Mouse (Mus musculus) hindbrain, embryonic 10.5 days (tissue): ENCODE measurements around the gene Robo2. TPM values are rescaled to one million over a fixed set of nuclear protein-coding genes. Genes with fewer than 3 reads are reported as not detected.
"Not testable (repeated sequence)": the region's sequence is repeated elsewhere in the genome, so short reads cannot be mapped to it uniquely, and the experiment has no call there.

ENCODE experiments used
- DNase-seq: peaks from one replicate; pipeline ENCODE4 v3.0.0-alpha.2; 2017; ENCODE audit warnings: low spot score
- H3K27ac ChIP-seq: fragments of 300-500 bp; sonication (generic); 2 replicates; pipeline ENCODE4 v1.5.1; 2016; ENCODE audit warnings: mild to moderate bottlenecking, moderate library complexity
- H3K27me3 ChIP-seq: fragments of 300-500 bp; sonication (generic); 2 replicates; pipeline ENCODE4 v1.6.1; 2016; ENCODE audit warnings: mild to moderate bottlenecking; ENCODE audit not compliant: poor library complexity, insufficient read depth, severe bottlenecking
- H3K36me3 ChIP-seq: fragments of 300-500 bp; sonication (generic); 2 replicates; pipeline ENCODE4 v1.6.1; 2016; ENCODE audit warnings: mild to moderate bottlenecking, moderate library complexity
- H3K4me1 ChIP-seq: fragments of 300-500 bp; sonication (generic); replicated peaks from 2 replicates; pipeline ENCODE4 v1.6.1; 2016; ENCODE audit warnings: mild to moderate bottlenecking
- H3K4me3 ChIP-seq: fragments of 300-500 bp; sonication (generic); 2 replicates; pipeline ENCODE4 v1.5.1; 2016; ENCODE audit warnings: mild to moderate bottlenecking, moderate library complexity
- H3K9me3 ChIP-seq: fragments of 300-500 bp; sonication (generic); 2 replicates; pipeline ENCODE4 v1.6.1; 2016; ENCODE audit warnings: mild to moderate bottlenecking, moderate library complexity
- WGBS: fragments of 180-500 bp; shearing (Covaris S2); methylation state at CpG from one replicate; pipeline ENCODE4 v1.1.7; 2016; 5-methylcytosine and 5-hydroxymethylcytosine counted together
- polyA plus RNA-seq: library from polyadenylated mRNA; unstranded; fragments of >200 nt; fragmentation: Nextera tagmentation; extraction: Ambion mirVana; gene quantifications from 2 replicates; pipeline ENCODE4 v1.2.1, GENCODE M21; 2016

Robo2 gene
- polyA plus RNA-seq, 1 experiment from 2014 or later: 21.9 TPM

DNA sequence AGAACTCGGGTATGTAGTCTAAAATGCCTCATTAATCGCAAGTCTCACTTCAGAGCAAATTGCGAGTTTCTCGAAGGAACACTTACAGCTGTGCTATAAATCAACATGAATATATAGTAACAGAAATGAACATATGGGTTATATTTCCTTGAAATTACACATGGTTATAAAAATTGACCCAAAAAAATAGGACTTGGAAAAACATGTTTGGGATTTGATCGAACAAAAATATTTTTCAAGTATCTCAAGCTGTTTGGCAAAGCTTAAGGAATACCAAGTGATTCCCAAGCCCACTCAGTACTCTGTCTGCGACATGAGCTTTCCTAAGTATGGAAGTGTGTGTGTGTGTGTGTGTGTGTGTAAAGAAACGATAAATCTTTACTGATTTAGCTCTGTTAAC, 242.5 kb downstream of the Robo2 start:
- H3K9me3 ChIP-seq: no peaks in the 10 kb centered on the region
- 90% methylated on average over 7 of the region's 7 CpGs for WGBS
- H3K4me3 ChIP-seq: no peak overlapping the region
- no peak for DNase-seq
- no peak overlapping the region for H3K27ac ChIP-seq
- no peaks in the 10 kb centered on the region for H3K27me3 ChIP-seq
- no peaks in the 10 kb centered on the region for H3K36me3 ChIP-seq
- H3K4me1 ChIP-seq: no peaks in the 10 kb centered on the region

- H3K27ac ChIP-seq: no peak overlapping the region
- no peak overlapping the region for H3K4me3 ChIP-seq
- no peaks in the 10 kb centered on the region for H3K4me1 ChIP-seq
- H3K9me3 ChIP-seq: no peaks in the 10 kb centered on the region
- no peaks in the 10 kb centered on the region for H3K36me3 ChIP-seq
- no peak for DNase-seq
- H3K27me3 ChIP-seq: no peaks in the 10 kb centered on the region
These were observed 243.8 kb downstream of the Robo2 start for GRCm38 (mm10) chr16:74167832-74168231.

- Histone ChIP-seq H3K4me1 (no peaks in the 10 kb centered on the region), H3K9me3 (no peaks in the 10 kb centered on the region), H3K36me3 (no peaks in the 10 kb centered on the region), H3K27me3 (no peaks in the 10 kb centered on the region), H3K4me3 (no peak overlapping the region), H3K27ac (no peak overlapping the region)
- DNase-seq: no peak
- WGBS: 89% methylated on average over 4 of the region's 4 CpGs
These were observed 249.6 kb downstream of the Robo2 start for GRCm38 (mm10) chr16:74162041-74162440.

- no peak for DNase-seq
- Histone ChIP-seq H3K27me3 (no peaks in the 10 kb centered on the region), H3K36me3 (no peaks in the 10 kb centered on the region), H3K4me1 (no peaks in the 10 kb centered on the region), H3K27ac (no peak overlapping the region), H3K4me3 (no peak overlapping the region), H3K9me3 (no peaks in the 10 kb centered on the region)
- WGBS: 92% methylated on average over 3 of the region's 3 CpGs
These were observed 252.4 kb downstream of the Robo2 start for GRCm38 (mm10) chr16:74159189-74159588.

- Histone ChIP-seq H3K4me1 (no peaks in the 10 kb centered on the region), H3K36me3 (no peaks in the 10 kb centered on the region), H3K27me3 (no peaks in the 10 kb centered on the region), H3K27ac (no peak overlapping the region), H3K9me3 (no peaks in the 10 kb centered on the region), H3K4me3 (no peak overlapping the region)
- no peak for DNase-seq
- 86% methylated on average over 1 of the region's 1 CpGs for WGBS
These were observed 275.4 kb downstream of the Robo2 start for GRCm38 (mm10) chr16:74136181-74136580.

DNA sequence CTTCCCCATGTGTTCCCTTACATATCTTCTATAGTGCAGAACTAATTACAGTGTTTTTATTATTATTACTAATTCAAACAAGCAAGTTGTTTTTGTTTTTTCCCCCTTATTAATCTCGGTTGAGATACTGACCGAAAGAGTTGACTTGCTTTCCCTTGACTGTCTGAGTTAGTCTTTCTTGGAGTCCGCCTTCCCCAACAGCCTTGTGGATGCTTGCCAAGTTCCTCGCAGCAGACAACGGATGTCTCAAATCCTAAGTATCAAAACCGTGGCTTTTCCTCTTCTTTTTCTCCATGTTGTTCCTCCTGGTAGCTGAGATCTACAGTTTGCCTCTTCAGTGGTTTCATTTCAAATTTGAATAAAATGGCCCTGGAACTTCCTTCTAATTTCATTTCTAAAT, 278.8 kb downstream of the Robo2 start:
- WGBS: 93% methylated on average over 6 of the region's 6 CpGs
- Histone ChIP-seq H3K27ac (no peak overlapping the region), H3K9me3 (no peaks in the 10 kb centered on the region), H3K4me1 (no peaks in the 10 kb centered on the region), H3K4me3 (no peak overlapping the region), H3K36me3 (no peaks in the 10 kb centered on the region), H3K27me3 (no peaks in the 10 kb centered on the region)
- no peak for DNase-seq

DNA sequence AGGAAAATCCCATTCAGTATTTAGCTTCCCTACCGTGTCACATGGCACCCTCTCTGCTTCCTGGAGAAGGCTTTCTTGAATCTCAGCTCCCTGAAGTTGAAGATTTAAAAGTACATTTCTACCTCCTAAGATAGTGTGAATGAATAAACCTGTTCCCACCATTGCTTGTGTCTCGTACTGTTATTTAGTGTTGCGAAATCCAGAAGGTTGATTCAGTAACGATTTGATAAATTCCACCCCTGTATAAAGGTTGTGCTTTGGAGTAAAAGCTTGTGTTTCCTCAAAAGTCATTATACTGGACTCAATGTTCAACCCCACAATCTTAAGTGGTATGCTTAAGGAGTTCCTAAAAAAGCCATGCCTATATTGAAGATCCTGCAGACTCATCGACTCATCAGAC, 280.3 kb downstream of the Robo2 start:
- Histone ChIP-seq H3K27me3 (no peaks in the 10 kb centered on the region), H3K9me3 (no peaks in the 10 kb centered on the region), H3K4me3 (no peak overlapping the region), H3K27ac (no peak overlapping the region), H3K36me3 (no peaks in the 10 kb centered on the region), H3K4me1 (no peaks in the 10 kb centered on the region)
- DNase-seq: no peak
- WGBS: 91% methylated on average over 5 of the region's 5 CpGs

DNA sequence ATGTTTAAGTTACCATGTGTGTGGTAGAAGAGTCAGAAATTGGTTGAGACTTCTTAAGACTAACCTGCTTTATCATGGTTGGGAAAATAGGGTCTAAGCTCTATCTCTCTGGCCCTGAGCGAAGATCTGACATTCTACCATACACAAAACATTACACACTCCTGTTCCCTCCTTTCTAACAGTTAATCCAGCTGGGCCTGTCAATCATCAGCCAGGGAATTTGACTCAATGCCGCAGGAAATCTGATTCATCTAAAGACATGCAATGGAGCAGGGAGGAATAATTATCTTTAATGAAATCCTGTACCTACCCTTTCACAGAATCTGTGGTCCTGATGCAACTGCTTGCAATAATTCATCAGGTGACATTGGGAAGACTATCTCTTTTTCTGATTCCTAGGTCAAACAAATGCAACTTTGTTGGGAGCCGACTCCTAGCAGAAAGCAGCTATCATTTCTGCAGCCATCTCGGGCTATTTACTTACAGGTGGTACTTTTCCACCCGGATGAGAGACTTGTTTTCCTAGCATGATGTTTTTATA, 283.1 kb downstream of the Robo2 start:
- H3K9me3 ChIP-seq: no peaks in the 10 kb centered on the region
- H3K4me3 ChIP-seq: no peak overlapping the region
- WGBS: 82% methylated on average over 5 of the region's 5 CpGs
- H3K4me1 ChIP-seq: no peaks in the 10 kb centered on the region
- DNase-seq: no peak
- H3K27ac ChIP-seq: no peak overlapping the region
- no peaks in the 10 kb centered on the region for H3K27me3 ChIP-seq
- no peaks in the 10 kb centered on the region for H3K36me3 ChIP-seq

- WGBS: 90% methylated on average over 3 of the region's 3 CpGs
- no peaks in the 10 kb centered on the region for H3K27me3 ChIP-seq
- H3K27ac ChIP-seq: no peak overlapping the region
- H3K4me3 ChIP-seq: no peak overlapping the region
- DNase-seq: no peak
- H3K9me3 ChIP-seq: no peaks in the 10 kb centered on the region
- no peaks in the 10 kb centered on the region for H3K36me3 ChIP-seq
- H3K4me1 ChIP-seq: no peaks in the 10 kb centered on the region
These were observed 298.5 kb downstream of the Robo2 start for GRCm38 (mm10) chr16:74113155-74113554.

GRCm38 (mm10) chr16:74111101-74111500, 300.5 kb downstream of the Robo2 start:
- Histone ChIP-seq H3K36me3 (no peaks in the 10 kb centered on the region), H3K9me3 (no peaks in the 10 kb centered on the region), H3K27ac (no peak overlapping the region), H3K4me3 (no peak overlapping the region), H3K4me1 (no peaks in the 10 kb centered on the region), H3K27me3 (no peaks in the 10 kb centered on the region)
- WGBS: 86% methylated on average over 4 of the region's 4 CpGs
- DNase-seq: no peak

GRCm38 (mm10) chr16:74104449-74104848, 307.2 kb downstream of the Robo2 start:
- not testable (repeated sequence) for H3K9me3 ChIP-seq, H3K4me1 ChIP-seq, DNase-seq, H3K27me3 ChIP-seq, H3K4me3 ChIP-seq, H3K36me3 ChIP-seq, H3K27ac ChIP-seq
- 82% methylated on average over 8 of the region's 8 CpGs for WGBS

- peaks cover 3% of the 10 kb centered on the region; the same call in 1 of the 2 replicates for H3K4me1 ChIP-seq
- peak; percentile 16 for DNase-seq
- no peak overlapping the region for H3K4me3 ChIP-seq
- H3K27me3 ChIP-seq: no peaks in the 10 kb centered on the region
- no peaks in the 10 kb centered on the region for H3K36me3 ChIP-seq
- 66% methylated on average over 7 of the region's 7 CpGs for WGBS
- no peaks in the 10 kb centered on the region for H3K9me3 ChIP-seq
- 0 out of 2 replicates have a peak overlapping the region, but pooled peaks have one; percentile 30 for H3K27ac ChIP-seq
These were observed 318.4 kb downstream of the Robo2 start for GRCm38 (mm10) chr16:74092997-74093801.

DNA sequence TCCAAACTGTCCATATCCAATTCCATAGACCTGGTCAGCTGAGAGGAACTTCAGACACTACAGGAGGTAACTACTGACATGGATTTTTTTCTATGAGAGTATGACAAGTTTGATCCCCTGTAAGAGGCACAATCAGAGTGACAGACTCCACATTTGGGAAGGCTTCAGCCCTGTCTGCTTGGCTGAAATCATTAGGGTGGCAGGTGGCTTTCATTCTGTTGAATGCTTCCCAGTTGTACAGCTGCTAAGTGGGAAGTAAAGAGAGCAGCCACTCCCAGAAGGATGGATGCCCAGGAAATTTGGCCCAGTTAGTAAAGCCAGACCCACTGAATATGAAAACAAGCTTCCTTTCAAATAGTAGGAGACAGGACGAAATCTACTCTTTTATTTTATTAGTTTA, 321.7 kb downstream of the Robo2 start:
- no peaks in the 10 kb centered on the region for H3K36me3 ChIP-seq
- H3K4me1 ChIP-seq: peaks cover 3% of the 10 kb centered on the region; the same call in 1 of the 2 replicates
- DNase-seq: no peak
- WGBS: 84% methylated on average over 1 of the region's 1 CpGs
- H3K27me3 ChIP-seq: no peaks in the 10 kb centered on the region
- H3K27ac ChIP-seq: no peak overlapping the region
- H3K4me3 ChIP-seq: no peak overlapping the region
- no peaks in the 10 kb centered on the region for H3K9me3 ChIP-seq
